Mouse (Mus musculus) erythroid progenitor cell, adult 5-6 weeks (primary cell): ENCODE results near the gene Trp53tg5. TPM values are rescaled to one million over a fixed set of nuclear protein-coding genes. Genes with fewer than 3 reads are reported as not detected.

Experiments used
- total RNA-seq, 2 experiments: library from RNA; stranded (forward) in 1 of 2; stranded (reverse) in 1 of 2; fragments of 150-400 nt in 1 of 2; fragments of 186-747, 209-891 nt in 1 of 2; gene quantifications; 2 replicates each; pipeline versions ENCODE4 v1.2.3 to v1.2.4; 2015 to 2017; ENCODE audit warnings: low replicate concordance in 2 of 2

The Trp53tg5 gene
- total RNA-seq, 2 experiments from 2014 or later = not detected

Other genes starting within 250 kb of the Trp53tg5 start
- gene Svs2, start 235.3 kb downstream of the Trp53tg5 start, total RNA-seq (2015; ENCODE audit: low replicate concordance) = not detected in 2 replicates
- gene Svs2, start 235.3 kb downstream of the Trp53tg5 start, total RNA-seq (2017; ENCODE audit: low replicate concordance) = not detected in 2 replicates
- not detected in 2 replicates for gene Svs3b, start 217.1 kb downstream of the Trp53tg5 start, total RNA-seq (2015; ENCODE audit: low replicate concordance)
- gene Svs3b, start 217.1 kb downstream of the Trp53tg5 start, total RNA-seq (2017; ENCODE audit: low replicate concordance) = not detected in 2 replicates
- gene Svs4, start 195.3 kb downstream of the Trp53tg5 start, total RNA-seq (2015; ENCODE audit: low replicate concordance) = not detected in 2 replicates
- not detected in 2 replicates for gene Svs4, start 195.3 kb downstream of the Trp53tg5 start, total RNA-seq (2017; ENCODE audit: low replicate concordance)
- gene Svs3a, start 184.5 kb downstream of the Trp53tg5 start, total RNA-seq (2015; ENCODE audit: low replicate concordance) = not detected in 2 replicates
- not detected in 2 replicates for gene Svs3a, start 184.5 kb downstream of the Trp53tg5 start, total RNA-seq (2017; ENCODE audit: low replicate concordance)
- not detected in 2 replicates for gene Svs6, start 157.0 kb downstream of the Trp53tg5 start, total RNA-seq (2015; ENCODE audit: low replicate concordance)
- gene Svs6, start 157.0 kb downstream of the Trp53tg5 start, total RNA-seq (2017; ENCODE audit: low replicate concordance) = not detected in 2 replicates
- not detected in 2 replicates for gene Svs5, start 141.0 kb downstream of the Trp53tg5 start, total RNA-seq (2015; ENCODE audit: low replicate concordance)
- not detected in 2 replicates for gene Svs5, start 141.0 kb downstream of the Trp53tg5 start, total RNA-seq (2017; ENCODE audit: low replicate concordance)
- gene Slpi, start 84.6 kb downstream of the Trp53tg5 start, total RNA-seq (2015; ENCODE audit: low replicate concordance) = 36.9 and 68.8 TPM in 2 replicates
- 6.3 and 11.0 TPM in 2 replicates for gene Slpi, start 84.6 kb downstream of the Trp53tg5 start, total RNA-seq (2017; ENCODE audit: low replicate concordance)
- not detected in 2 replicates for gene Rbpjl, start 70.6 kb downstream of the Trp53tg5 start, total RNA-seq (2015; ENCODE audit: low replicate concordance)
- gene Rbpjl, start 70.6 kb downstream of the Trp53tg5 start, total RNA-seq (2017; ENCODE audit: low replicate concordance) = not detected in 2 replicates
- gene Matn4, start 68.6 kb downstream of the Trp53tg5 start, total RNA-seq (2015; ENCODE audit: low replicate concordance) = not detected in 2 replicates
- not detected in 2 replicates for gene Matn4, start 68.6 kb downstream of the Trp53tg5 start, total RNA-seq (2017; ENCODE audit: low replicate concordance)
- 2.5 and 7.2 TPM in 2 replicates for gene Sdc4, start 29.8 kb downstream of the Trp53tg5 start, total RNA-seq (2015; ENCODE audit: low replicate concordance)
- gene Sdc4, start 29.8 kb downstream of the Trp53tg5 start, total RNA-seq (2017; ENCODE audit: low replicate concordance) = 5.7 and 7.2 TPM in 2 replicates
- gene Sys1, start 16.8 kb downstream of the Trp53tg5 start, total RNA-seq (2015; ENCODE audit: low replicate concordance) = 8.8 and 10.8 TPM in 2 replicates
- 3.1 and 5.3 TPM in 2 replicates for gene Sys1, start 16.8 kb downstream of the Trp53tg5 start, total RNA-seq (2017; ENCODE audit: low replicate concordance)
- gene Gm20458, start 12.8 kb downstream of the Trp53tg5 start, total RNA-seq (2015; ENCODE audit: low replicate concordance) = not detected in 2 replicates
- gene Gm20458, start 12.8 kb downstream of the Trp53tg5 start, total RNA-seq (2017; ENCODE audit: low replicate concordance) = not detected in 2 replicates
- 6.3 TPM in 1 of 2 replicates, not detected in the other for gene Dbndd2, start 12.4 kb upstream of the Trp53tg5 start, total RNA-seq (2015; ENCODE audit: low replicate concordance)
- 0.61 TPM in 1 of 2 replicates, not detected in the other for gene Dbndd2, start 12.4 kb upstream of the Trp53tg5 start, total RNA-seq (2017; ENCODE audit: low replicate concordance)
- gene Pigt, start 23.8 kb upstream of the Trp53tg5 start, total RNA-seq (2015; ENCODE audit: low replicate concordance) = 18.0 and 22.7 TPM in 2 replicates
- 7.7 and 26.9 TPM in 2 replicates for gene Pigt, start 23.8 kb upstream of the Trp53tg5 start, total RNA-seq (2017; ENCODE audit: low replicate concordance)
- not detected in 2 replicates for gene Wfdc2, start 88.7 kb upstream of the Trp53tg5 start, total RNA-seq (2015; ENCODE audit: low replicate concordance)
- not detected in 2 replicates for gene Wfdc2, start 88.7 kb upstream of the Trp53tg5 start, total RNA-seq (2017; ENCODE audit: low replicate concordance)
- not detected in 2 replicates for gene Spint3, start 99.7 kb upstream of the Trp53tg5 start, total RNA-seq (2015; ENCODE audit: low replicate concordance)
- not detected in 2 replicates for gene Spint3, start 99.7 kb upstream of the Trp53tg5 start, total RNA-seq (2017; ENCODE audit: low replicate concordance)
- gene Wfdc6a, start 111.7 kb upstream of the Trp53tg5 start, total RNA-seq (2015; ENCODE audit: low replicate concordance) = not detected in 2 replicates
- gene Wfdc6a, start 111.7 kb upstream of the Trp53tg5 start, total RNA-seq (2017; ENCODE audit: low replicate concordance) = not detected in 2 replicates
- not detected in 2 replicates for gene Eppin, start 119.9 kb upstream of the Trp53tg5 start, total RNA-seq (2015; ENCODE audit: low replicate concordance)
- gene Eppin, start 119.9 kb upstream of the Trp53tg5 start, total RNA-seq (2017; ENCODE audit: low replicate concordance) = not detected in 2 replicates
- gene Wfdc6b, start 139.8 kb upstream of the Trp53tg5 start, total RNA-seq (2015; ENCODE audit: low replicate concordance) = not detected in 2 replicates
- not detected in 2 replicates for gene Wfdc6b, start 139.8 kb upstream of the Trp53tg5 start, total RNA-seq (2017; ENCODE audit: low replicate concordance)
- not detected in 2 replicates for gene Wfdc8, start 139.9 kb upstream of the Trp53tg5 start, total RNA-seq (2015; ENCODE audit: low replicate concordance)
- gene Wfdc8, start 139.9 kb upstream of the Trp53tg5 start, total RNA-seq (2017; ENCODE audit: low replicate concordance) = not detected in 2 replicates
- gene Wfdc16, start 165.1 kb upstream of the Trp53tg5 start, total RNA-seq (2015; ENCODE audit: low replicate concordance) = not detected in 2 replicates
- gene Wfdc16, start 165.1 kb upstream of the Trp53tg5 start, total RNA-seq (2017; ENCODE audit: low replicate concordance) = not detected in 2 replicates
- gene Wfdc10, start 182.3 kb upstream of the Trp53tg5 start, total RNA-seq (2015; ENCODE audit: low replicate concordance) = not detected in 2 replicates
- not detected in 2 replicates for gene Wfdc10, start 182.3 kb upstream of the Trp53tg5 start, total RNA-seq (2017; ENCODE audit: low replicate concordance)
- not detected in 2 replicates for gene Wfdc9, start 182.9 kb upstream of the Trp53tg5 start, total RNA-seq (2015; ENCODE audit: low replicate concordance)
- gene Wfdc9, start 182.9 kb upstream of the Trp53tg5 start, total RNA-seq (2017; ENCODE audit: low replicate concordance) = not detected in 2 replicates
- not detected in 2 replicates for gene Wfdc11, start 200.4 kb upstream of the Trp53tg5 start, total RNA-seq (2015; ENCODE audit: low replicate concordance)
- gene Wfdc11, start 200.4 kb upstream of the Trp53tg5 start, total RNA-seq (2017; ENCODE audit: low replicate concordance) = not detected in 2 replicates
- not detected in 2 replicates for gene Wfdc13, start 211.4 kb upstream of the Trp53tg5 start, total RNA-seq (2015; ENCODE audit: low replicate concordance)
- gene Wfdc13, start 211.4 kb upstream of the Trp53tg5 start, total RNA-seq (2017; ENCODE audit: low replicate concordance) = not detected in 2 replicates
- not detected in 2 replicates for gene Spint4, start 224.8 kb upstream of the Trp53tg5 start, total RNA-seq (2015; ENCODE audit: low replicate concordance)
- not detected in 2 replicates for gene Spint4, start 224.8 kb upstream of the Trp53tg5 start, total RNA-seq (2017; ENCODE audit: low replicate concordance)
- not detected in 2 replicates for gene Spint5, start 241.6 kb upstream of the Trp53tg5 start, total RNA-seq (2015; ENCODE audit: low replicate concordance)
- not detected in 2 replicates for gene Spint5, start 241.6 kb upstream of the Trp53tg5 start, total RNA-seq (2017; ENCODE audit: low replicate concordance)